Mouse (Mus musculus): ENCODE data around the gene Clec12b.
A peak's percentile ranks its signal among the peaks of the same experiment; 100 is the strongest.

Clec12b gene

GRCm38 (mm10) chr6:129385774-129386173 lies at the start of gene Clec12b:
Gene Clec12b (minus strand): TSS chr6:129385874.
- no peak for DNase-seq

DNA sequence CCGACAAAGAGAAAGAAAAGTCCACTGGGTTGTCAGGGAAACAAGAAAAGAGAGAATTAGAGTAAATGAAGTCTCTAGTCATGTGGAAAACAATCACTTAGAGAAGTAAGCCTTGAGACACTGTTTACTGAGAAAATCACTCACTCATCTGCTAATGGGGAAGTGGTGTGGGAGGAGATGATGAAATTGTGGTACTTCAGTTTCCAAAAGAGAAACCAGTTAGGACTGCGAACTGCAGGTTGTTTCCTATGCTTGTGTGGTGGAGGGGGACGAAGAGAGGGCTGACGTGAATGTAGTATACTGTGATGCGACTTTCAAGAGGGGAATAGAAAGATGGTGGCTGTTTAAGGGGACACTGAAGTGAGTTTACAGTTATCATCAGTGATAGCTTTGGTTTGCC lies 48.6 kb upstream of the Clec12b start:
- no peak for DNase-seq

- no peak for DNase-seq
Measured at GRCm38 (mm10) chr6:129427281-129427680, 41.6 kb upstream of the Clec12b start.

GRCm38 (mm10) chr6:129425812-129426211 lies 40.1 kb upstream of the Clec12b start:
- no peak for DNase-seq

- no peak for DNase-seq
Measured at GRCm38 (mm10) chr6:129425217-129425616, 39.5 kb upstream of the Clec12b start.

- peak; percentile 84 to 89 for DNase-seq
Measured at GRCm38 (mm10) chr6:129423734-129424072, 38.0 kb upstream of the Clec12b start.

- peak; percentile 21 to 23 for DNase-seq
Measured at GRCm38 (mm10) chr6:129423040-129423733, 37.5 kb upstream of the Clec12b start.

DNA sequence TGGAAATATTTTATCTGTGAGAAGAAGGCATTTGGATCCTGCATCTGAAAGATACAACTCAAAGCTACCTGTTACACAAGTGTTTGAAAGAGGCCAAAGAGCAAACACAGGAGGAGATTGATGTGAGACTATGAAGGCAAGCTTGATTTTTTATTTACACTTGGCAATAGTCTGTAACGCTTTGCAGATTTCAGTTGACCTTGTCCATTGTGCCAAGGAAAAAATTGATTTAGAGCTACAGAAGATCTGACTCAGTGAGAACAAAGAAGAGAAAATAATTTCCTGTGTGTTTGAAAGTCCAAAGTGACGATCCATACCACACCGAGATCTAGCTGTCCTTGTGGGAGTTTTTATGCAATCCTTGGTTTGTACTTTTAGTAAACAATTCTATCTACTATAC lies 36.6 kb upstream of the Clec12b start:
- no peak for DNase-seq

DNA sequence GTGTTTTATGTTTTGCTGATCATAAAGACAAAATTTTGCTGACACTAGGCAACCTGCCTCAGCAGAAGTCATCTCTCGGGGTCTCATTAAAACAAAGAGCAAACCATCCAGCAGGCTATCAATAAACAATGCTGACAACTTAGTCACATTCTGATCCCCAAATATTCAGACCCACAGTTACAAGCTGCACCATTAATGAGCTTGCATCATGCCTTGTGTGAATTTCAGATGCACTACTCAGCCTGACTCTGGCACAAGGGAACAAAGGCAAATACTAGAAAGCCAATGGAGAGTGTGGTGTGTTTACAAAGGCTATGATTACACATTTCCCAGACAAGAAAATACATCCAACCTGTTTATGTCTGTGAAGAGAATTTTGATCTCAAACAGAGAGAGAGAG lies 28.5 kb upstream of the Clec12b start:
- no peak for DNase-seq

DNA sequence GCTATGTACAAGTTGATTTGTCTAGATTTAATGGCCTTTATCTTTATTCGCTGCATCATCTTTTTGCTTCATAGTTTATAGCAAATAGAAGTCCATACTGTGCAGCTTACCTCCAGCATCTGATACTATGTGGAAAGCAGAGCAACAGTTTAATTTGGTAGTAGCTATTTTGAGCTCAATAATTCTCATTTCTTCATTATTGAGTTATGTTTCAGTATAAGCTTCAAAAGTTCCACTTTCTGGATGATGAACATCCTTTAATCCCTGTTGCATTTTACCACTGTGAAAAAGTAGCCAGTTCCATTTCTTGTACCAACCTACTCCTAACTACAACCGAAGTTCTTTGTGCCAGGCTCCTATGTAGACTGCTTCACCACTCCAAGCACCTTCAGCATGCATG lies 22.9 kb upstream of the Clec12b start, which contains the start of gene Clec9a:
Gene Clec9a, plus strand, starts transcription at position 301 of the 400 bp plus-strand sequence.
- DNase-seq, result no peak

DNA sequence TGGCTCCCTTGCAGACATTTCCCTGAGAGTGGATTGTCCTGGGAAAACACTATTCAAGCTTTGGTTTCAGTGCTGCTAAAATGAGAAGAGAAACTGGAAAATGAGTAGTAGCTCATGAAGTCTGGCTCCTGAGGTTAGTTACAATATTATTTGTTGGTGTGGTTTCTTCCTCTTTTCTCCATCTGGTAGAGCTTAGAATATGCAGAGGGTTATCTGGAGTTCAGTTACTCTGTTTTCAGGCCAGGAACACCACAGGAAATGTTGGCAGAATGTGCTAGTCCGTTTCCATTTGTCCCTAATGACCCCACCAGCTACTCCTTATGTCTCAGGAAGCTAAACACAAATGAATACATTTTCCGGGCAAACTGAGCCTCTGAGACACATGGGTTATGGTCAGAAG lies 21.6 kb upstream of the Clec12b start:
- DNase-seq, result peak; percentile 49 to 63

DNA sequence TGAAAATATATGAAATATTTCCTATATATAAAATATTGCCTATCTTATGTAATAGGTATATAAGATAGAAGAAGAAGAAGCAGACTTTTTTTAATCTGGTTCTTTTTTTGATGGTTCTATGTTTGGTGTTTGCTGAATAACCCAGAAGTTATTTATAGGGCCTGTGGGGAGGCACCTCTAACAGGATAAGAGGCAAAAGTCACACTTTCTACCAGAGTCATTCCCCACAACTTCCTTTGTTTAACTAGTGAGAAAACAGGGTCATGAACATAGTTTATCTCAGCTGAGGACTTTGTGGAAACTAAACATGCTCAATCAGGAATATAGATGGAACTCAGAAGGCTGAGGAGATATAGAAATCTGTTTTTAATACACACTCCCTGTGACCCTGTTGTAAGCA lies 20.3 kb upstream of the Clec12b start:
- DNase-seq, result no peak

- no peak for DNase-seq
Measured at GRCm38 (mm10) chr6:129403391-129403790, 17.7 kb upstream of the Clec12b start.

- DNase-seq, result no peak
Measured at GRCm38 (mm10) chr6:129402404-129402803, 16.7 kb upstream of the Clec12b start.

DNA sequence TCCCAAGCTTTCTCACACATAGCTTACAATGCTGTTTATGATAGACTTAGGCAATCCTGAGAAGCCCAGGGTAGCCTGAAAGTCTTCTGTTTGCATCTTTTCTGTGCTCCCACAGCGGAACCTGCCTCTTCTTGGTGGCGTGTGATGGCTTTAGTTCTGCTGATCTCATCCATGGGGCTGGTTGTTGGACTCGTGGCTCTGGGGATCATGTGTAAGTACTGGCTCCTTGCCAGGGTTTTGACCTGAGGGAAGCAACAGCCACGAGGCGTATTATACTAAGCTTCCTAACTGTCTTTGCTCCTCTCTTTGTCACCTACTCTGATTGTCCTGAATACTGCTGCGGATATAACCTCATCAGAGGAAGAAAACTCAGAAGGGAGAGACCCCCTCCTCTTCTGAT lies 14.3 kb upstream of the Clec12b start:
- DNase-seq, result peak; percentile 12 to 19

- no peak for DNase-seq
Measured at GRCm38 (mm10) chr6:129396997-129397396, 11.3 kb upstream of the Clec12b start, which contains the start of gene Clec1b. Gene Clec1b (plus strand): TSS chr6:129397297.

DNA sequence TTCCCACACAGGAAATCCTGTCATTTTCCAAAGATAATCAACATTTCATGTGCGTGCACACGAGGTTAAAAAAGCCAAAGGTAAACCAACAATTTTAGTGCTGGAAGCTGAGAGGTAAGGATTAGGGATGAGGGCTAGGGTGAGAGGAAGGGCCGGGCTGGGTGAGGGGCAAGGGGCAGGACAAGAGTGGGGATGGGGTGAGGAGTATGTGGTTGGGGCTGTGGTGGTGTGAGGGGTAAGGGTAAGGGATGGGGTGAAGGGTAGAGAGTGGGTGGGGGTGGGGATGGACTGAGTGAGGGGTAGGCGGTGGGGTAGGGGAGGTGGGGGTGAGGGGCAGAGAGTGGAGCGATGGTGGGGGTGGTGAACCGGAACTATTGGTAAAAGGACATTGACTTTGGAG lies 8.1 kb upstream of the Clec12b start:
- no peak for DNase-seq

- peak in 1 of 2 experiments; percentile 50 for DNase-seq
Measured at GRCm38 (mm10) chr6:129393087-129393720, 7.5 kb upstream of the Clec12b start.

- no peak for DNase-seq
Measured at GRCm38 (mm10) chr6:129385000-129385399, 674 bp downstream of the Clec12b start.

- no peak for DNase-seq
Measured at GRCm38 (mm10) chr6:129383466-129383865, 2.2 kb downstream of the Clec12b start.

DNA sequence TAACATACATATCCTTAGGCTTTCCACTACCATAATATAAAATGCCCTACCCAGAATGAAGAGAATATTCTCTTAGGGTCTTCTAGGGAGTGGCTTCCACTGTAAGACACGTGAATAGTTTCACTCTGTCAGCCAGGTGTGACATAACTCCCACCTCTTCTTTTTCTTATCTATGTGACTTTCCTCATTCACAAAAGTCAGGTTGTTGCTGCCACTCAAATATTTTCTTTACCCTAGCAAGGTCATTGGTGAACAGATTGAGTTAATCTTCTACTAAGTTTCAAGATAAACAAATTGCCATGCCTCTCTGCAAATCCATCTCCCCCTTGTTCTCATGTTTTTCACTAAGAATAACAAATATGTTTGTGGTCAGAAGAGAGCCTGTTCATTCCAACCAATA lies 3.9 kb downstream of the Clec12b start:
- no peak for DNase-seq

DNA sequence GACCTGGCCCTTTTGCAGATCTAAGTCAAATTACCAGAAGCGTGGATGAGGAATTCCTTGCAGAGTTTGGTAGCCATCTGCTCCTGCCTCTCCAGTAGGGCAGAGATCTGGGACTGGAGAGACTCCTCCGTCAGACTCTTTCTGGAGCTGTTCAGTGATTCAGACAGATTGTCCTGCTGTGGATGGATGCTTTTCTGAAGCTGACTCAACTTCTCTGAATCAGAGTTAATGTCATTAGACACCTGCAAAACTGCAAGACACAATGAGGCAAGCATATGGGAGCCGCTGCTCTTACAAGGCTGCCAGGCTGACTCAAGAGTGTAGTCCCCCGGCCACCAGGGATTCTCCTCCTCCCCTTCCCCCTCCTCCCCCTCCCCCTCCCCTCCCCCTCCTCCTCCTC lies 5.2 kb downstream of the Clec12b start:
- DNase-seq, result peak; percentile 7 to 20

- DNase-seq, result no peak
Measured at GRCm38 (mm10) chr6:129374937-129375471, 10.7 kb downstream of the Clec12b start.
